Mouse (Mus musculus) left cerebral cortex, adult 9 months (tissue): ENCODE data around the gene Rarg.

ENCODE experiments used
- DNase-seq, 2 experiments: peaks; one replicate each; pipeline ENCODE4 v3.0.0; 2022; ENCODE audit warnings: low spot score in 2 of 2

Rarg gene

GRCm38 (mm10) chr15:102204674-102205505, 52.4 kb downstream of the Rarg start, which contains the start of gene Csad:
Csad (minus strand) TSS chr15:102204724.
- no peak for DNase-seq

- peak; percentile 51 to 64 for DNase-seq
These were observed 53.4 kb downstream of the Rarg start for GRCm38 (mm10) chr15:102203835-102204381.

- DNase-seq: peak; percentile 86 to 94
These were observed 54.1 kb downstream of the Rarg start, which contains the start of gene Zfp740 for GRCm38 (mm10) chr15:102202971-102203834. Zfp740 (plus strand) TSS chr15:102203249.

GRCm38 (mm10) chr15:102198841-102199240, 58.5 kb downstream of the Rarg start:
- DNase-seq: no peak

GRCm38 (mm10) chr15:102195373-102195772, 61.9 kb downstream of the Rarg start:
- DNase-seq: no peak

- no peak for DNase-seq
These were observed 62.9 kb downstream of the Rarg start for GRCm38 (mm10) chr15:102194439-102194838.

GRCm38 (mm10) chr15:102193652-102194051, 63.7 kb downstream of the Rarg start:
- DNase-seq: no peak

GRCm38 (mm10) chr15:102192820-102193386, 64.4 kb downstream of the Rarg start:
- DNase-seq: no peak

- no peak for DNase-seq
These were observed 65.0 kb downstream of the Rarg start for GRCm38 (mm10) chr15:102192271-102192812.

- no peak for DNase-seq
These were observed 65.6 kb downstream of the Rarg start for GRCm38 (mm10) chr15:102191699-102192098.

- DNase-seq: no peak
These were observed 68.4 kb downstream of the Rarg start for GRCm38 (mm10) chr15:102188883-102189282.

GRCm38 (mm10) chr15:102188096-102188495, 69.2 kb downstream of the Rarg start:
- no peak for DNase-seq

GRCm38 (mm10) chr15:102186239-102186638, 71.1 kb downstream of the Rarg start:
- no peak for DNase-seq
